Mouse (Mus musculus): ENCODE results near the gene Hck.

Hck gene

DNA sequence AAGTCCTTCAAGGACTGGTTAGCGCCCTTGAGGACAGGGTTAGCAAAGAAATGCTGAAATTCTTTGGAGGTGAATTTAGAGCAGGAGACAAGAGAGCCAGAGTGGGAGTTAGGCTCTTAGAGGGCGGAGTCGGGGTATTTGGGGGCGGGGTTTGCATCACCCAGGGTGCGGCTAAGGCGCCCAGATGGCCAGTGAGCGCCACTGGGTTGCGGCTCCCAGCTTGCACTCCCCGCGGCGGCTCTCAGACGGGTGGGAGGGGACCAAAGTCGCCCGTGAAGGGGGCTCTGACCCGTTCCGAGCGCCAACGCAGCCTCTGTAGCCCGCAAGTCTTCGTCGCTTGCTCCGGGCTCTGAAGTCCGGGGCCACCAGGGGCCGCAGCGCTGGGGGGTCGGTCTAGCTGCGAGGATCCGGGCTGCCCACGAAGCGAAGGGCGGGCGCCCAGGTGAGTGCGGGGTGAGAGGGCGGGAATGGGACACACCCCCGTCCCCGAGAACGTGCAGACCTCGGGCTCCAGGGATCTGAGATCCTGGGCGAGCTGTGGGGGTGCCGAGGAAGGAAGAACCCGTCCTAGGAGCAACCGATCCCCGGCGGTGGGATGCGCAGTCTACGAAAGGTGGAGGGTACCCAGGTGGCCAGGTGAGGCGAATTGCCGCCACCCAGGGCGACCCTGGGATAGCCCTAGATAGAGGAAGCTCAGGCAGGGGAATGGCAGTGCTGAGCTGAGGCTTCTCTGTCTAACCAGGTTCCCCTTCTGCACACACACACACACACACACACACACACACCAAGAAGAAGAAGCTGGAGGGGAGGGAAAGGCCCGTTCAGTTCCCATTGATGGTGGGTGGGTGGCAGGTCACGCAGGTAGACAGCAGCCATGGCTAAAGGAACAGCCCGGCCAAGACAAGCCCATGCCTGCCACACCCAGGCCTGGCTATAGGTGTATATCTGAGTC is at the start of gene Hck:
TSS of gene Hck (plus strand) at position 156 of the 952 bp plus-strand sequence.
- in situ Hi-C loops (cut with MseI, MboI), result no loop called here

DNA sequence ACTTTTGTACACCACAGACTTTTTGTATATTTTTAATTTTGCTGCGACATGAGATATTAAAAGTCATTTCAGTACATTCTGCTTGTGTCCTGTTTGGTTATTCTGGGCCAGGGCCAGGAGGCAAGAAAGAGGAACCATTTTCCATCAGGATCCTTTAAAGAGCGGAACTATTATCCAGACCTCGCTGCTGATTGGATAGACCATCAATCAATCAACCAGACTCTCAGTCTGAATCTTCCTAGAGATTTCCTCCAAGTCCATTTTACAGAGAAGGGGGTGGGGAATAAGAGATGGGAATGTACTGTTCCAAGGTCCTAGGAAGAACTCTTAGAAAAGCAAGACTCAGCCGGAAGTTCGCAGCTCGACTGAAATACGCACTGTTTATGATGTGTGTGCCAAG is 48.1 kb upstream of the Hck start:
- in situ Hi-C loops (cut with MseI, MboI), result no loop called here

DNA sequence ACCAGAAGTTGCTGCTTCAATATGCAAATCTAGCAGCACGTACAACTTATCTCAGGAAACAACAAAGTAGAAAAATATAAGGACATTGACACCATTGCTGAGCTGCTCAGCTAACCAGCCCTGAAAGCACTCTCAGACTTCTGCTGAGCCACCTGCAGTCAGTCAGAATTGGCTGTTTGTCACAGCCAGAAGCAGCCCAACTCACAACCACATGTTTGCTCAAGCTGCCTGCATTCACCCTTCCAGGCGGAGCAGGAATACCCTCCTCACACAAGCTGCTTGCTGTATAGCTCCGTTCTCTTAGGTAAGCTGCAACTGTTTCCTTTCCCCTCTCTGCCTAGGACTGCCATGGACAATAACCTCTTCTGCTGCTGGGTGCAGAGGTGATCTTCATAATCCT is 44.9 kb upstream of the Hck start:
- in situ Hi-C loops (cut with MseI, MboI), result no loop called here

DNA sequence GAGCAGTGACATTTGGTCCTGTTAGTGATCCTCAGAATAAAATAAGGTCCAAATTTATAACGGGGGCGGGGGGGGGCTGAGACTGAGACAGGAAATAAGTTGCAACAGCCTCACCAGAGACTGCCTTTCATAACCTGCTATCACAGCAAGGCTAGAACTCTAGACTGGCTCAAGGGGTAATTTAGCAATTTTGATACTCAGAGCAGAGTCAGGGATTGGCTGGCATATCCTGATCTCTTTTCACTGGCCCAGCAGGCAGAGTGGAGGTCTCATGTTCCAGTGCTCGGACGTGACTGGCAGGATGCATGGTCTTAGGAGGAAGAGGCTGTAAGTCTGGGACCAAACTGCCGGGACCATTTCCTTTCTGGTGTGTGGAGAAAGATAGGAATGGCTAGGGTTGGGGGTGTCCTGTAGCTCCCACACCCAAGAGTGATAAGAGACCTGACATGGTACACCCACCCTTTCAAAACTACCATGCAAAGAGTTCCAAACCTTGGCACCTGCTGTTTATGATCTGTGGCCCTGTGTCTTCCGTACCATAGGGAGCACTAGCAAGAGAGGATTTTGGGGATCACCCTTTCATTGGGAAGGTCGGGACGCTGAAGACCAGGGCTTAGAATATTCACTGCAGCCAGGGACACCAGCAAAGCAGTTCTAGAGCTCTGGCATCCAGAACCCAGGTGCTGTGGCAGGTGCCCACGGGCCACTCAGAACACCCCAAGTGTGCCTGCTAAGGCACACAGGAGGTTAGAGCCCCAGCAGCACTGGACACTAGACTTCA is 43.9 kb upstream of the Hck start:
- in situ Hi-C loops (cut with MseI, MboI), result no loop called here

DNA sequence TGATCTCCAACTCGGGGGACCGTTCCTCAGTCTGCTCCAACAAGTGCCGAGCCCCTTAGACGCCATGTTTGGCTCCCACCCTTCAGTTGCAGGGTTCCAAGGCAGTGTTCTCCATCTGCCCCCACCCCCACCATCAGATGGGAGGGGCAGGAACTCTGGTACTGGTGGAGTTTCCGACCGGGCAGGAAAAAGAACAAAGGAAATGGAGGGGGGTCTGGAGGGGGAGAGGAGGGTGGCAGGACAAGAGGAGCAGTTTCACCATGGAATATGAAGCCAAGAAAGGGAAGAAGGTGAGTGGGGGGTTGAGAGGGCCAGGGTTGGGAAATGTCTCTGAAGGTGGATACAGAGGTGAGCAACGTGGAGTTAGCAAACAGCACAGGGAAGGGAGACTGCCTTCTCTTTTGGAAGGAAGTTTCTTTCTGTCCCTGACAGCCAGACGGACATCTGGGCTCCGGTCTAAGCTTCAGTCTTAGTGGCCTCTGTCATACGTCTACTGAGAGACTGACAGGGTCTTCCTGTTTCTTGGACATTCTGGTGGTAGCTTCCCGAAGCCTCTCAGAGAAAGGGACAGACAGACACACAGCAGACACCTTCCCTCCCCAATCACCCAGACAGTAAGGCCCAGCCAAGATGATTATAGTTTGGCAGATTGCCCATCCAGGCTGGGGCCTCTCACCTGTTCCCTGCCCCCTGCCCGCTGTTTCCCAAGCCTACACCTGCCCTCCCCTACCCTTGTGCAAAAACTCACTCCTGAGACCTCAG is 42.3 kb upstream of the Hck start, which contains the start of gene Ccm2l:
TSS of gene Ccm2l (plus strand) at position 209 of the 762 bp plus-strand sequence.
- in situ Hi-C loops (cut with MseI, MboI), result no loop called here

DNA sequence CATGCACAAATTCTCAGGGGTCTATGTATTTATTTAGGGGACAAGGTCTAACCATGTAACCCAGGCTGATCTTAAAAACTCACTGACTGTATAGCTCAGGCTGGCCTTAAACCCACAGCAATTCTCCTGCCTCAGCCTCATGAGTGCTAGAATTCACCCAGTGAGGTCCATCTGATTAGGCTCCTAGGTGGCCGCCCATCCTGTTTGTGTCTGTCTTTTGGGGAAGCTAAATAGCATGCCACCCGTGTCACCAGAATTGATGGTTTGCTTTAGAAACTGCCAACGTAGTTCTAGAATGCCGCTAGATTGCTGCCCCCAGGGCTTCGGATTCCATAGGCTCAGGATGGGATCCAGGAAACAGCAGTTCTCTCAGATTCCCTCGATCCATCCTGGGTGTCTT is 41.3 kb upstream of the Hck start:
- in situ Hi-C loops (cut with MseI, MboI), result no loop called here

DNA sequence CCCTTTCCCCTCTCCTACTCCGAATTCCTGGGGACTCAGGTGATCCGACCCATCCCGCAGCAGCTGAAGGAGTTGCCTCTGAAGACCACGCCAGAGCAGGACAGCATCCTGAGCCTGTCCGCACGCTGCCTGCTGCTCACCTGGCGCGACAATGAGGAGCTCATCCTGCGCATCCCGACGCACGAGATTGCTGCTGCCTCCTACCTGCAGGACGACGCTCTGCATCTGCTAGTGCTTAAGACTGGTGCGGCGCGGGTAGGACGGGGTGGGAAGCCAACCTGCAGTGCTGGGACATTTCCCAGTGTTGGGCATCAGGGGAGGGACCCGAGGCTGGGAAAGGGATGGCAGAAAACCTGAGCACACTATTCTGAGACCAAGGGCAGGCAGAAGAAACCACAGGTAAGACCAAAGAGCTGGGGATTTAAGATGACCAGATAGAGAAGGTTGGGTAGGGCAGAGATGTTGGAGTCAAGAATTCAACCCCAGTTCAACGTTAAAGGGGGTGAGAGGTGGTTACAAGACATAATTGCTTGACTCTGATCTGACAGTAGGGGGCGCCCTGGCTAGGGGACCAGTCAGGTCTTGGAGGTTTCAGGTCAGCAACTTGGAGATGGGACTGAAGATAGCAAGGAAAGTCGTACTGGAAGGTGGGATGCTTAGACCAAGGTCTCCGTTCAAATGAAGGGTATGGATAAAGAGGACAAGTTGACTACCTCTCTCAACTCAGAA is 37.3 kb upstream of the Hck start:
- in situ Hi-C loops (cut with MseI, MboI), result no loop called here

DNA sequence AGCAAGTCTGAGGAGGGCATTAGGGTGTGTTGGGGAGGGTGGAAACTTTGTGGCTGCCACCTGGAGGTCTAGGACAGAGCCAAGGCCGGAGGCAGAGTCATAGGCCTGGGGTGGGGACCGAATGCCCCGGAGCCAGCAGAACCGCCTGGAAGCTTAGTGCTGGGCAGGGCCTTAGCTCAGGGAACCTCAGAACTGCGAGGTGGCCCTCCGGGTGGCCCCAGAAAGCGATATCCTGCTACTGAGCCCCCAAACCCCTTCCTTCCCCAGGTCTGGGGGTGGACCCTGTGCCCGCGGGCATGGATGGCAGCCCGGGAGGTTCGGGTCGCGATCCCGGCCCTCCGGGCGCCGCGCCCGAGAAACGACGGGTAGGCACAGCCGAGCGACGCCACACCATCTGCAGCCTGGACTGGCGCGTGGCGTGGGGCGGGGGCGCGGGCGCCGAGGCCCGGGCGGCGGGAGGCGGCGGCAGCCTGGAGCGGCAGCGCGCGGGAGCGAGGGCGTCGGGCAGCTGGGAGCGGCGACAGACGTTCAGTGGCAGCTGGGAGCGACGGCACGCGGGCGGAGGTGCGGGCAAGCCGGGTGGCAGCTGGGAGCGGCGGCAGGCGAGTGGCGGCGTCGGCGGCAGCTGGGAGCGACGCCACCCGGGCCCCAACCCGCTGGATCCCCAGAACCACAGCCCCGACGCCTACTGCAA is 36.6 kb upstream of the Hck start:
- in situ Hi-C loops (cut with MseI, MboI), result no loop called here

DNA sequence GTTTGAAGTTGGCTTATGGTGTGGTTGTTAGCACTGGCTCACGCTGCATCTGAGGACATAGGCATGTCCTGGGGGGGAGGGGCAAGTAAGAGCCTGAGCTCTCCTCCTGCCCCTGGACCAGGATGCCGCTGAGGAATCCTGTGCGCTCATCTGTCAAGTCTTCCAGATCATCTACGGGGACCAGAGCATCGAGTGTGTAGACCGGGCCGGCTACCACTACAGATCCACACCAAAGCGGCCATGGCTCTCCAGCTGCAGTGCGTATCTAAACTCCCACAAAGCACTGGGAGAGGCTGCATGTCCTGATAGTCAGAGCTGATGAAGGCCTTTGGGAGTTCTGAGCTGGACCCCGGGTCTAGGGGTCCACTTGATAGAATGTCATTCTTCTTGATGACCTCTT is 33.6 kb upstream of the Hck start:
- in situ Hi-C loops (cut with MseI, MboI), result no loop called here

DNA sequence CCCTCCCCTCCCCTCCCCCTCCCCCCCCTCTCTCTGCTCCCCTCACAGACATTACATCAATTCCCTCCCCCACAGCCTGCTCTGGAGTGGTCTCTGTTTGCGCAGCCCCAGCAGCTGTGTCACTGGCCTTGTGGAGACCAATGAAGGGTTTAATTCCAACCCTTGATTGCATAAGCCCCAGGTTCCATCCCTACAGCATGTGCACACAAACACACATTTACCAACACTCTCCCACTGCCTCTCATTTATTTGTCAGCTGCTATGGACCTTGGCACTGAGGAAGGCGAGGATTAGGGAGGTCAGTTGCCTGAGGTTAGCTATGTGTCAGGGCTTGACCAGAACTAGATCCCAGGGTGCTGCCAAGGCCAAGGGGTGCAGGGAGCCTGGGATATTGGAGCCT is 32.3 kb upstream of the Hck start:
- in situ Hi-C loops (cut with MseI, MboI), result no loop called here

DNA sequence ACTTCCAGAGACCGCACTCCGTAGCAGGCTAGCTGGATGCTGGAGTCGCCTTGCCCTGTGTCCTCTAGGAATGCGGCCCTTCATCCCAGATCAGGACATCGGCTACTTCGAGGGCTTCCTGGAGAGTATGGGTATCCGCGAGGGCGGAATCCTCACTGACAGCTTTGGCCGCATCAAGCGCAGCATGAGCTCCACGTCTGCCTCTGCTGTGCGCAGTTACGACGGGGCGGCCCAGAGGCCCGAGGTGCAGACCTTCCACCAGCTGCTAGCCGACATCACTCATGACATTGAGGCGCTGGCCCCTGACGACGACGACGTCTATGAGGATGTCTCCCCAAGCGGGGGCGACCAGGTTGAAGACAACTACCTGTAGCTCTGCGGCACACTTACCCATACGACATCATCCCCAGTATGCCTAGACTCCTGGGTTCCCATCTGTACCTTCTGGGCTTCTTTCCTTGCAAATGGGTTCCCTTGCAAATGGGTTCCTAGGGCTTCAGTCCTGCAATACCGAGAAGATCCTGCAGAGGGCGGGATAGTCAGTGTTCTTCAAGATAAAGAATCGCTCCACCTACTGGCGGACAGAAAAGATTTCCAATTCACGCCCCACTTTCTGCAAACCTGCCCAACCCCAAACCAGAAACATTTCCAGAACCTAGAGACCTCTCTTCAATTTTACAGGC is 27.3 kb upstream of the Hck start:
- in situ Hi-C loops (cut with MseI, MboI), result loop anchor here (10.0 kb wide), 1 partner anchor 54 kb away; no protein-coding TSS in a partner anchor

DNA sequence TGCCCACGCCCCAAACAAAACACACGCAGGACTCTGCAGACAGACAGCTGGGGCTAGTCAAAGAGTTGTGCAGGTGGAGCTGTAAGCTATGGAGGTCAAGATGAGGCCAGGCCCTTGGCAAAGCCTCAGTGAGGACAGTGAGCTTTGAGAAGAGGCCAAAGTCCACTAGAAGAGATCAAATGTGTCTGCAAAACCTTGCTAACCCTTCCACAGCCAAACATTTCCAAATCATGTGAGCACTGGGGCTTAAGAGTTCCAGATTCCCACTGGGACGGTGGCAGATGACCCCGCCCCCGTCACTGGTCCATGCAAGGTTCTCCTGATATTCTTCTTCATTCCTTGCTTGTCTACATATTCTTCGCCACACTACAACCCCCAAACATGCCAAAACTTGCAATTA is 26.4 kb upstream of the Hck start:
- in situ Hi-C loops (cut with MseI, MboI), result loop anchor here (10.0 kb wide), 1 partner anchor 53 kb away; no protein-coding TSS in a partner anchor

DNA sequence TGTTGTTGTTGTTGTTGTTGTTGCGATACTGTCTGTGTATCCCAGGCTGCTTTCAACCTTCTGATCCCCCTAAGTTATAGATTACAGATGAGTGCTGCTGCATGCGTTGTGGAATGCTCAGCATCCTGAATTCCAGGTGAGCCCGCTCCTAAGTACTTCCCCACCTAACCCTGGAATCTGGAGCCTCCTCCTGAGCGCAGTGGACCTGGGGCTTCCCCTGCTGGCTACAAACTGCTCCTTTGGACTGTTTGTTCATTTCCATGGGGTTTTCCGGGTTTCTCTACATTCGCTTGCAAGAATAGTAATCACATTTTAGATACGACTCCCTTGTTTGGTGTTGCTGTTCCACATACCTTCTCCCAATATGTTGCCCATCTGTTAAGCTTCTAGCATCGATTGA is 25.0 kb upstream of the Hck start:
- in situ Hi-C loops (cut with MseI, MboI), result loop anchor here (10.0 kb wide), 1 partner anchor 52 kb away; no protein-coding TSS in a partner anchor

DNA sequence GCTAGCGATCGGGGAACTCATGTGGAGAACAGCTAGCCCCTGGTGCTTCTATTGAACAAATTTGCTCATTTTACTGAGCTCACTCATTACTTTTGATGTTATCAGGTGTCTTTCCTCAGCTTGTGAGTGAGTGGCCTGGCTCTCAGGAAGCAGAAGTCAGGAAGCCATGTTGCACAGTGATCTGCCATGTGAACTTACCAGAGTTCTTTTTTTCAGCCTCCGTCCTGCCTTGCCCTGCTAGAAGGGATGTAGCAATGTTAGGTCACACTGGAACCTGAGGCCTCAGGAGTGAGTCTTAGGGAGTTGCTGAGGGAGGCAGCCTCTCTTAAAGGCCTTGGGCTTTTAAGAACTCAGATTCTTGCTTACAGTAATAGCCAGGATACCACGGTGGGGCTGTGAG is 24.4 kb upstream of the Hck start:
- in situ Hi-C loops (cut with MseI, MboI), result loop anchor here (10.0 kb wide), 1 partner anchor 51 kb away; no protein-coding TSS in a partner anchor

DNA sequence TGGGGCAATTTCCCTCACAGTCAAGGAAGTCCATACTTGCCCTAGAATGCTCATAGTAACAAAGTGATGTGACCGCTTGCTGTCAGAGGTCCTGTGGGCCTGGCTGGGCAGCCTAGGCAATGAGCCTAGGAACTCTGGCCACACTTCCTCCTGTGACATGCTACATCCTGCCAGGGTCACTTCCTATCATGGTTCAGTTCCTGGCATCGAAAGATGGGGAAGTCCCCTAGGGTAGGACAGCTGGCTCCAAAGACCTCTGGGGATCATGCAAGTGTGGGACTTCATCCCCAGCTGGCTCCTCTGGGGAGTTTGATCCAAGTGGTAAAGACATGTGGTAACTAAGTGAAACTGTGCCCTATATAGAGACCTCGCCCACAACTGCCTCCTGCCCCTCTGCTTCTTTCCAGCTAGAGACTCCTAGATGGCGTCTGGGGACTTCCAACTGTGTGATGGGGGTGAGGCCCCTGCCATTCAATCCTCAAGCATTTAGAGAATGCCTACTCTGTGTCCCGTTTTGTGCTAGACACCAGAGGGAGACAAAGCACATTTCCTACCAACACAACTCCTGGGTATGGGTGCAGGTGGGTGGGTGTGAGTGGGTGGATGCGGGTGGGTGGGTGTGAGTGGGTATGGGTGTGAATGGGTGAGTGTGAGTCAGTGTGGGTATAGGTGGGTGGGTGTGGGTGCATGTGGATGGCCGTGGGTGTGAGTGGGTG is 23.8 kb upstream of the Hck start:
- in situ Hi-C loops (cut with MseI, MboI), result loop anchor here (10.0 kb wide), 1 partner anchor 50 kb away; no protein-coding TSS in a partner anchor

DNA sequence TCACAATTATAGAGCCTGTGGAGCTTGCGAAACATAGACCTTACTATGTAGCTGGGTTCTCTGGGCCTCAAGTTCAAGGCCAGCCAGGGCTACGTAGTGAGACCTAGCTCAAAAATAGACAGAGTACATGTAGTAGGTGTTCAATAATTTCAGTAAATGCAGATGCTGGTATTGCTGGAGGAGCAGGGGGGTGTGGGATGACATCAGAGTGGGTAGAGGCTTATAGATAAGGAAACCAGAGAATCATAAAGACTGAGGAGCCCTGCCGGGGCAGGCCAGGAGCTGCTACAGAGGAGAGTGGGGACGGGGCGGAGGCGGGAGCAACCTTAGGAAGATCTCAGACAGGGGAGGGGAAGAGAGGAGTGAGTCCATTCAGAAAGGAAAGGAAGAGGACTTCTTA is 22.7 kb upstream of the Hck start:
- in situ Hi-C loops (cut with MseI, MboI), result loop anchor here (10.0 kb wide), 1 partner anchor 49 kb away; no protein-coding TSS in a partner anchor

DNA sequence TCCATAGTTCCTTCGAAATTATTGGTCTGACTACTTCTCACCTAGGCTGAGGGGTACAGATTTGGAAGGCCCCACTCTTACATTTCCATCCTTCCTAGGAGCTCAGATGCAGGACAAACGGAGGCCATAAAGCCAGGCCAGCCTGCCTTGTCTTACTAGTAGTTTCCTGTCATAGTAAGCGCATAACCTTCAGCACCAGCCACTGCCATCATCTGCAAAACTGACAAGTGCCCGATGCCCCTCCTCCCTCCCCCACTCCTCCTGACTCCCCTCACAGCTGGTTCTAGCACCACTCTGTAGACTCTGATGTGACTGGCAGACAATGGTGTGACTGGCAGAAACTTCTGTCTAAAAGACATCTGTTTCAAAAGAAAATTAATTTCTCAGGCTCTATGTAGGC is 22.1 kb upstream of the Hck start:
- in situ Hi-C loops (cut with MseI, MboI), result loop anchor here (10.0 kb wide), 1 partner anchor 49 kb away; no protein-coding TSS in a partner anchor

DNA sequence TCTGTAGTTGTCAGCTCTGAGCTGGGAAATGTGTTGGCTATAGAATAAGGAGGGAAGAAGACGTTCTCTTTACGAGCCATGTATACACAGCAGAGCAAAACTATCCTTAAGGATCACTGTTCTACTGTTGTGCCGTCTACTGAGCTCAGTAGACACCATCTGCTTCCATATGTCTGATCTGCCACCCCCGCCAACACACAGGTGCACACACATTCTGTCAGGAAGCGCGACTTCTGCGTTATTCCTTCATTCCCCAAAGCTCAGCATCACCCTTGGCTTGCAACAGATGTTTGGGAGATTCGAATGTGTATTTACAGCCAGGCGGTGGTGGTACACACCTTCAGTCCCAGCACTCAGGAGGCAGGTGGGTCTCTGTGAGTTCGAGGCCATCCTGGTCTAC is 21.2 kb upstream of the Hck start:
- in situ Hi-C loops (cut with MseI, MboI), result loop anchor here (10.0 kb wide), 1 partner anchor 48 kb away; no protein-coding TSS in a partner anchor

DNA sequence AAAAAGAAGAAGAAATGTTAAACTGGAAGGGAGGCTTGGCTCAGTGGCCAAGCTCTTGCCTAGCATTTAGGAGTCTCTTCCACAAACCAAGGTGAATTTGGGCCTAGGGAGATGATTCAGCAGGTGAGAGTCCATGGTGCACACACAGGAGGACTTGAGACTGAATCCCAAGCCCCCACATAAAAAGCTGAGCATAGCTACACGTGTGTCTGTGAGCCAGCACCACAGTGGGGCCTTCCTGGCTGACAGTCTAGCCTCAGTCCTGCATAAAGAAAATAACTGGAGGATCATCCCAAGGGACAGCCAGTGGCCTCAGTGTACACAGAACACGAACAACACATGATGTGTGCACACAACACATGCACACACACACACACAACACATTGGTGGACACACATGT is 19.0 kb upstream of the Hck start:
- in situ Hi-C loops (cut with MseI, MboI), result loop anchor here (10.0 kb wide), 1 partner anchor 45 kb away; no protein-coding TSS in a partner anchor

All from mouse trophoblast stem cell (cell line).